Mouse (Mus musculus): ENCODE data around the gene Utrn. TPM values are rescaled to one million over a fixed set of nuclear protein-coding genes. Genes with fewer than 3 reads are reported as not detected.

Gene Utrn
- total and polyA plus RNA-seq, 3 experiments, result 0.31 to 1.1 (median 0.67) TPM

DNA sequence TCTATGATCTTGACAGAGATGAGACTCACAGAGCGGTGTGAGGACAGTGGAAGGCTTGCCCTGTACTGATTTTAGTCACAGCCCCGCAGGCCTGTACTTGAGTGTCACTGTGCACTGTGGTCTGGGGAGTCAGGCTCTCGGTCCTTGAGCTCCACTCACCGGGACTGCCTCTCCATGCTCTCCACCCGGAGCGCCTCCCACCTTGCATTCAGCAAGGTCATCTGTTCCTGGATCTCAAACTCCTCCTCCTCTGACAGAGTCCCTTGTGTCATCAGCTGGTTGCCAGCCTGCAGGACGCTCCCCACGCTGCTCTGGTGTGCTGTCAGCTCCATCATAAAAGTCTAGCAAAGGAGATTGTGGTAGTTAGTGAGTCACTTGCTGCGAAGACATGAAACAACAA is 131.2 kb downstream of the Utrn start:
- H3K4me1 ChIP-seq (ENCODE audit: control insufficient read depth in 1 of 2, insufficient read depth in 2 of 2), result peaks cover 0 to 6% of the 10 kb centered on the region in 2 experiments; a peak in 1 of 4 replicates
- no peak overlapping the region for H3K27ac ChIP-seq (ENCODE audit: insufficient read depth, low read depth)
- no peak for DNase-seq (ENCODE audit: extremely low read depth)
- dilution Hi-C loops (cut with MboI; ENCODE audit: extremely low pct_ligation_motif_present, extremely low pct_unique_long_range_greater_than_20kb, low sequenced_read_pairs) (no loop called here), in situ Hi-C loops (cut with MboI; ENCODE audit: low pct_ligation_motif_present, low pct_unique_long_range_greater_than_20kb, low sequenced_read_pairs) (no loop called here)
- no peak overlapping the region for H3K9ac ChIP-seq (ENCODE audit: insufficient read depth, low read depth)
- peaks cover 2% of the 10 kb centered on the region for H3K9me3 ChIP-seq (replicated peaks; ENCODE audit: low read length)
- no peaks in the 10 kb centered on the region for H3K27me3 ChIP-seq (replicated peaks)
- no peak overlapping the region for H3K4me3 ChIP-seq (replicated peaks in 1 of 3; ENCODE audit: low read depth in 2 of 3, low read length in 2 of 3, poor library complexity in 1 of 3)
- TF ChIP-seq CHD2 (IDR thresholded peaks at IDR 0.05; ENCODE audit: low read length), result no peak
- TF ChIP-seq BHLHE40 (IDR thresholded peaks at IDR 0.05; ENCODE audit: low read depth, low read length), result no peak
- TF ChIP-seq POLR2AphosphoS2 (IDR thresholded peaks at IDR 0.05; ENCODE audit: low read depth, low read length), result no peak
- no peak for TF ChIP-seq TCF12 (IDR thresholded peaks at IDR 0.05; ENCODE audit: low read depth, low read length)
- TF ChIP-seq USF2 (conservative IDR thresholded peaks at IDR 0.05; ENCODE audit: low read depth, low read length), result no peak
- TF ChIP-seq ZKSCAN1 (IDR thresholded peaks at IDR 0.05; ENCODE audit: borderline replicate concordance, low read depth, low read length), result no peak
- no peak for TF ChIP-seq MAX (IDR thresholded peaks at IDR 0.05; ENCODE audit: low read length)
- no peak for TF ChIP-seq ZNF384 (IDR thresholded peaks at IDR 0.05; ENCODE audit: low read depth, low read length)
- no peak for TF ChIP-seq MAZ (IDR thresholded peaks at IDR 0.05; ENCODE audit: low read depth, low read length)
- no peak for TF ChIP-seq ETS1 (conservative IDR thresholded peaks at IDR 0.05; ENCODE audit: low read depth, low read length)
- TF ChIP-seq NELFE (IDR thresholded peaks at IDR 0.05; ENCODE audit: low read depth, low read length), result no peak
- no peak for TF ChIP-seq SIN3A (IDR thresholded peaks at IDR 0.05; ENCODE audit: low read length)
- TF ChIP-seq CTCF (conservative IDR thresholded peaks at IDR 0.05 in 1 of 2, IDR thresholded peaks at IDR 0.05 in 1 of 2; ENCODE audit: low read depth in 2 of 2, low read length in 2 of 2), result no peak
- no peak for TF ChIP-seq ELF1 (IDR thresholded peaks at IDR 0.05; ENCODE audit: low read depth, low read length)
- TF ChIP-seq RCOR1 (conservative IDR thresholded peaks at IDR 0.05; ENCODE audit: low read depth, low read length), result no peak
- TF ChIP-seq ZMIZ1 (IDR thresholded peaks at IDR 0.05; ENCODE audit: low read depth, low read length), result no peak
- no peak for TF ChIP-seq MAFK (IDR thresholded peaks at IDR 0.05; ENCODE audit: insufficient replicate concordance, low read length)
- TF ChIP-seq TBP (conservative IDR thresholded peaks at IDR 0.05; ENCODE audit: low read depth, low read length), result no peak
- no peak for TF ChIP-seq PAX5 (IDR thresholded peaks at IDR 0.05; ENCODE audit: low read length)
- no peaks in the 10 kb centered on the region for H3K36me3 ChIP-seq (replicated peaks in 1 of 2; ENCODE audit: control insufficient read depth in 1 of 2, insufficient read depth in 1 of 2, low read length in 1 of 2)
- no peaks in the 10 kb centered on the region for H3K79me2 ChIP-seq (replicated peaks; ENCODE audit: control insufficient read depth, extremely low read depth, insufficient read depth, poor library complexity, severe bottlenecking)
- H3K4me2 ChIP-seq (ENCODE audit: insufficient read depth, low read depth, poor library complexity, severe bottlenecking), result no peak overlapping the region

DNA sequence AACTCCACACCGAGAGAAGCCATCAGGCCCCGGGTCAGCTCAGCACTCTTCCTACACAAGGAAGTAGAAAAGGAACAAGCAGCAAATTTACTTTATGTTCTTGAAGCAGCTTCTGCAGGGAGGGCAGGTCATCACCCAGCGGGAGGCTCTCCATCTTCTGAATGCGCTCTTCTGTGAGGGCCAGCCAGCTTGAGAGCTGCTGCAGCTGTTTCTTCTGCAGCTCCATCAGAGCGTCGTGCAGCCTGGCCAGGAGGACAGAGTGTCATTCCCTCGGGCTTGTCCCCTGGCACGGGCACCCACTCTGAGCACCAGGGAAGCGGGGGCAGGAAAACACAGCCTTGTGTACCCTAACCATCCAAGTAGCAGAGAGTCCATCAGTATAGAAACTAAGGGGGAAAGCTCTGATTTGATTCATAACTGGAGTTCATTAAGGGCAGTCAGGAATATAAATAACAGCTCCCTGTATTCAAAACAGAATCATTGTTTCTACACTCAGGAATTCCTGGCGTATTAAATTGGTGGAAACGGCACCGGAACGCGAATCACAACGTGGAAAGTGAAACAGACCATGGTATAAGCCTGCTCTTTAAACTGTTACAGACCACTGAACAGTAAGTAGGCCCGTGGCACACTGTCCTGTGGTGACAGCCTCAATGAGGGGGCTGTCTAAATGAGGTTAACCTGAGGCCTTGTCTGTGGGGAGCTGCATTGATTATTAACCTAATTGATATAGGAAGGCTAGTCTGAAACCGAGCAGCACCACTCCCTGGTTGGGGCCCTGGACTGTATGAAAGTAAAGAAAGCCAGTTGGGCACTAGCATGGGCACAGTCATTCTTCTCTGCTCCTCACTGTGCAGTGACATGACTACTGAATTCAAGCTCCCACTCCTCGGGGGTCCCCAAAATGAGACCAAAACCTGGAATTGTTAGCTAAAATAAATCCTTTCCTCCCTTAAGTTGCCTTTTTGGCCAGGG is 132.0 kb downstream of the Utrn start:
- TF ChIP-seq UBTF (IDR thresholded peaks at IDR 0.05; ENCODE audit: low read depth, low read length) (no peak), ZKSCAN1 (IDR thresholded peaks at IDR 0.05; ENCODE audit: borderline replicate concordance, low read depth, low read length) (no peak), NELFE (IDR thresholded peaks at IDR 0.05; ENCODE audit: low read depth, low read length) (no peak), MEF2A (IDR thresholded peaks at IDR 0.05; ENCODE audit: borderline replicate concordance, low read depth, low read length) (no peak), BHLHE40 (IDR thresholded peaks at IDR 0.05; ENCODE audit: low read depth, low read length) (no peak), CTCF (conservative IDR thresholded peaks at IDR 0.05 in 1 of 2, IDR thresholded peaks at IDR 0.05 in 1 of 2; ENCODE audit: low read depth in 2 of 2, low read length in 2 of 2) (no peak), E2F4 (IDR thresholded peaks at IDR 0.05; ENCODE audit: insufficient replicate concordance, low read depth, low read length) (no peak), HCFC1 (IDR thresholded peaks at IDR 0.05; ENCODE audit: low read depth, low read length) (no peak), TBP (conservative IDR thresholded peaks at IDR 0.05; ENCODE audit: low read depth, low read length) (no peak), POLR2AphosphoS2 (IDR thresholded peaks at IDR 0.05; ENCODE audit: low read depth, low read length) (no peak), ETS1 (conservative IDR thresholded peaks at IDR 0.05; ENCODE audit: low read depth, low read length) (no peak), ZMIZ1 (IDR thresholded peaks at IDR 0.05; ENCODE audit: low read depth, low read length) (no peak), MAX (IDR thresholded peaks at IDR 0.05; ENCODE audit: low read length) (no peak), RCOR1 (conservative IDR thresholded peaks at IDR 0.05; ENCODE audit: low read depth, low read length) (no peak), MXI1 (IDR thresholded peaks at IDR 0.05; ENCODE audit: low read depth, low read length) (no peak)
- Histone ChIP-seq H3K4me1 (ENCODE audit: control insufficient read depth in 1 of 2, insufficient read depth in 2 of 2) (peaks cover 0 to 6% of the 10 kb centered on the region in 2 experiments; a peak in 1 of 4 replicates), H3K27me3 (replicated peaks) (no peaks in the 10 kb centered on the region), H3K4me3 (replicated peaks in 1 of 3; ENCODE audit: low read depth in 2 of 3, low read length in 2 of 3, poor library complexity in 1 of 3) (no peak overlapping the region), H3K9me3 (replicated peaks; ENCODE audit: low read length) (peaks cover 2% of the 10 kb centered on the region), H3K36me3 (replicated peaks in 1 of 2; ENCODE audit: control insufficient read depth in 1 of 2, insufficient read depth in 1 of 2, low read length in 1 of 2) (no peaks in the 10 kb centered on the region), H3K4me2 (ENCODE audit: insufficient read depth, low read depth, poor library complexity, severe bottlenecking) (no peak overlapping the region), H3K79me2 (replicated peaks; ENCODE audit: control insufficient read depth, extremely low read depth, insufficient read depth, poor library complexity, severe bottlenecking) (no peaks in the 10 kb centered on the region), H3K27ac (ENCODE audit: insufficient read depth, low read depth) (no peak overlapping the region), H3K9ac (ENCODE audit: insufficient read depth, low read depth) (no peak overlapping the region)
- DNase-seq (ENCODE audit: extremely low read depth), result no peak
- dilution Hi-C loops (cut with MboI; ENCODE audit: extremely low pct_ligation_motif_present, extremely low pct_unique_long_range_greater_than_20kb, low sequenced_read_pairs), result no loop called here
- in situ Hi-C loops (cut with MboI; ENCODE audit: low pct_ligation_motif_present, low pct_unique_long_range_greater_than_20kb, low sequenced_read_pairs), result no loop called here
